Mouse (Mus musculus) MEL (cell line): ENCODE measurements around the gene Myd88. TPM values are rescaled to one million over a fixed set of nuclear protein-coding genes. Genes with fewer than 3 reads are reported as not detected.

Experiments used
- DNase-seq: peaks from one replicate; pipeline ENCODE4 v3.0.0; 2011; ENCODE audit warnings: low read depth, low spot score
- H3K27ac ChIP-seq: 2 replicates; pipeline ENCODE4 v1.5.1; 2012; ENCODE audit warnings: low read depth, mild to moderate bottlenecking, control low read depth, low read length, moderate library complexity; ENCODE audit not compliant: control insufficient read depth
- H3K27me3 ChIP-seq, 2 experiments: fragments of 150-350 bp in 1 of 2; sonication (generic) in 1 of 2; 2 replicates each; pipeline ENCODE4 v1.6.1; 2012; ENCODE audit warnings: low read length in 2 of 2, mild to moderate bottlenecking in 2 of 2, improper control_type of control experiment in 1 of 2, moderate library complexity in 1 of 2; ENCODE audit not compliant: insufficient read depth in 2 of 2, control insufficient read depth in 1 of 2
- H3K36me3 ChIP-seq, 2 experiments: 2 replicates each; pipeline ENCODE4 v1.6.1; 2012 to 2014; ENCODE audit warnings: low read length in 2 of 2, improper control_type of control experiment in 1 of 2, inconsistent platforms in 1 of 2, mild to moderate bottlenecking in 1 of 2; ENCODE audit not compliant: insufficient read depth in 2 of 2, control insufficient read depth in 1 of 2
- H3K4me1 ChIP-seq, 2 experiments: fragments of 150-350 bp in 1 of 2; sonication (generic) in 1 of 2; 2 replicates each; pipeline ENCODE4 v1.6.1; 2012; ENCODE audit warnings: low read length in 2 of 2, improper control_type of control experiment in 1 of 2, mild to moderate bottlenecking in 1 of 2; ENCODE audit not compliant: insufficient read depth in 2 of 2, control insufficient read depth in 1 of 2
- H3K4me3 ChIP-seq, 2 experiments: fragments of 150-350 bp in 1 of 2; sonication (generic) in 1 of 2; 2 replicates each; pipeline ENCODE4 v1.5.1; 2012; ENCODE audit warnings: low read depth in 2 of 2, low read length in 2 of 2, mild to moderate bottlenecking in 2 of 2, moderate library complexity in 2 of 2, control low read depth in 1 of 2, improper control_type of control experiment in 1 of 2; ENCODE audit not compliant: control insufficient read depth in 1 of 2, insufficient read depth in 1 of 2
- H3K79me2 ChIP-seq: 2 replicates; pipeline ENCODE4 v1.6.1; 2012; ENCODE audit warnings: mild to moderate bottlenecking, low read length, moderate library complexity; ENCODE audit not compliant: control insufficient read depth, poor library complexity, insufficient read depth
- H3K9ac ChIP-seq: 2 replicates; pipeline ENCODE4 v1.6.1; 2012; ENCODE audit warnings: low read depth, mild to moderate bottlenecking, control low read depth, low read length, moderate library complexity; ENCODE audit not compliant: control insufficient read depth, poor library complexity, severe bottlenecking
- H3K9me3 ChIP-seq: fragments of 150-350 bp; sonication (generic); replicated peaks from 2 replicates; pipeline ENCODE4 v1.6.1; 2012; ENCODE audit warnings: mild to moderate bottlenecking, low read length, improper control_type of control experiment, moderate library complexity; ENCODE audit not compliant: insufficient read depth
- BHLHE40 ChIP-seq: IDR thresholded peaks from 2 replicates; pipeline ENCODE4 v1.6.1; 2012; ENCODE audit warnings: low read depth, mild to moderate bottlenecking, inconsistent platforms, low read length, improper control_type of control experiment, borderline replicate concordance
- CHD1 ChIP-seq: IDR thresholded peaks from 2 replicates; pipeline ENCODE4 v1.6.1; 2012; ENCODE audit warnings: low read depth, mild to moderate bottlenecking, inconsistent platforms, low read length, improper control_type of control experiment
- CTCF ChIP-seq, 3 experiments: IDR thresholded peaks in 2 of 3; conservative IDR thresholded peaks in 1 of 3; 2 replicates each; pipeline ENCODE4 v1.5.1; 2011 to 2012; ENCODE audit warnings: low read length in 3 of 3, low read depth in 2 of 3, mild to moderate bottlenecking in 2 of 3, improper control_type of control experiment in 1 of 3, inconsistent platforms in 1 of 3, mixed read lengths in 1 of 3, moderate library complexity in 1 of 3; ENCODE audit not compliant: control insufficient read depth in 1 of 3, insufficient read depth in 1 of 3, poor library complexity in 1 of 3, severe bottlenecking in 1 of 3
- E2F4 ChIP-seq: IDR thresholded peaks from 2 replicates; pipeline ENCODE4 v1.6.1; 2011; ENCODE audit warnings: low read depth, low read length, improper control_type of control experiment, borderline replicate concordance
- ELF1 ChIP-seq: IDR thresholded peaks from 2 replicates; pipeline ENCODE4 v1.6.1; 2014; ENCODE audit warnings: low read depth, mild to moderate bottlenecking, inconsistent platforms, low read length, improper control_type of control experiment, moderate library complexity
- EP300 ChIP-seq, 2 experiments: IDR thresholded peaks; 2 replicates each; pipeline ENCODE4 v1.6.1; 2011; ENCODE audit warnings: improper control_type of control experiment in 2 of 2, low read length in 2 of 2, low read depth in 1 of 2, mild to moderate bottlenecking in 1 of 2
- ETS1 ChIP-seq: IDR thresholded peaks from 2 replicates; pipeline ENCODE4 v1.6.1; 2012; ENCODE audit warnings: low read depth, mild to moderate bottlenecking, inconsistent platforms, low read length, improper control_type of control experiment, moderate library complexity
- GABPA ChIP-seq: IDR thresholded peaks from 2 replicates; pipeline ENCODE4 v1.6.1; 2012; ENCODE audit warnings: low read depth, mild to moderate bottlenecking, inconsistent platforms, low read length, improper control_type of control experiment, moderate library complexity
- HCFC1 ChIP-seq: IDR thresholded peaks from 2 replicates; pipeline ENCODE4 v1.6.1; 2012; ENCODE audit warnings: low read depth, mild to moderate bottlenecking, inconsistent platforms, low read length, improper control_type of control experiment, moderate library complexity
- JUND ChIP-seq: IDR thresholded peaks from 2 replicates; pipeline ENCODE4 v1.6.1; 2011; ENCODE audit warnings: low read depth, mild to moderate bottlenecking, improper control_type of control experiment, low read length
- MAFK ChIP-seq: IDR thresholded peaks from 2 replicates; pipeline ENCODE4 v1.6.1; 2011; ENCODE audit warnings: low read depth, mild to moderate bottlenecking, low read length, improper control_type of control experiment, borderline replicate concordance
- MAX ChIP-seq: IDR thresholded peaks from 2 replicates; pipeline ENCODE4 v1.6.1; 2011; ENCODE audit warnings: low read length, improper control_type of control experiment
- MAZ ChIP-seq: IDR thresholded peaks from 2 replicates; pipeline ENCODE4 v1.6.1; 2012; ENCODE audit warnings: low read depth, mild to moderate bottlenecking, inconsistent platforms, low read length, improper control_type of control experiment
- MEF2A ChIP-seq: IDR thresholded peaks from 2 replicates; pipeline ENCODE4 v1.6.1; 2014; ENCODE audit warnings: low read depth, mild to moderate bottlenecking, inconsistent platforms, low read length, improper control_type of control experiment; ENCODE audit not compliant: poor library complexity, insufficient replicate concordance, severe bottlenecking; ENCODE audit errors: extremely low read depth
- MXI1 ChIP-seq: IDR thresholded peaks from 2 replicates; pipeline ENCODE4 v1.6.1; 2011; ENCODE audit warnings: mild to moderate bottlenecking, low read depth, low read length, improper control_type of control experiment
- MYC ChIP-seq: IDR thresholded peaks from 2 replicates; pipeline ENCODE4 v1.6.1; 2011; ENCODE audit warnings: low read depth, mild to moderate bottlenecking, low read length, improper control_type of control experiment, moderate library complexity
- NELFE ChIP-seq: IDR thresholded peaks from 2 replicates; pipeline ENCODE4 v1.6.1; 2011; ENCODE audit warnings: low read depth, low read length, improper control_type of control experiment
- POLR2AphosphoS2 ChIP-seq: IDR thresholded peaks from 2 replicates; pipeline ENCODE4 v1.6.1; 2011; ENCODE audit warnings: low read length, improper control_type of control experiment
- POLR2AphosphoS5 ChIP-seq: IDR thresholded peaks from 2 replicates; pipeline ENCODE4 v1.6.1; 2012; ENCODE audit warnings: low read depth, borderline replicate concordance, mild to moderate bottlenecking, inconsistent platforms, low read length, moderate library complexity, mixed read lengths
- RAD21 ChIP-seq: IDR thresholded peaks from 2 replicates; pipeline ENCODE4 v1.6.1; 2011; ENCODE audit warnings: mild to moderate bottlenecking, low read depth, low read length, improper control_type of control experiment
- TAL1 ChIP-seq: IDR thresholded peaks from 2 replicates; pipeline ENCODE4 v1.6.1; 2012; ENCODE audit warnings: mild to moderate bottlenecking, inconsistent platforms, low read length, moderate library complexity, mixed read lengths
- TBP ChIP-seq: IDR thresholded peaks from 2 replicates; pipeline ENCODE4 v1.8.0; 2011; ENCODE audit warnings: low read depth, low read length, improper control_type of control experiment
- USF1 ChIP-seq: IDR thresholded peaks from 2 replicates; pipeline ENCODE4 v1.6.1; 2014; ENCODE audit warnings: low read depth, mild to moderate bottlenecking, inconsistent platforms, low read length, improper control_type of control experiment, moderate library complexity
- USF2 ChIP-seq, 2 experiments: IDR thresholded peaks; 2 replicates each; pipeline ENCODE4 v1.6.1; 2011 to 2012; ENCODE audit warnings: improper control_type of control experiment in 2 of 2, low read length in 2 of 2, borderline replicate concordance in 1 of 2, inconsistent platforms in 1 of 2, low read depth in 1 of 2, mild to moderate bottlenecking in 1 of 2; ENCODE audit not compliant: insufficient read depth in 1 of 2
- ZC3H11A ChIP-seq: IDR thresholded peaks from 2 replicates; pipeline ENCODE4 v1.6.1; 2012; ENCODE audit warnings: low read depth, mild to moderate bottlenecking, inconsistent platforms, low read length, improper control_type of control experiment
- ZKSCAN1 ChIP-seq: IDR thresholded peaks from 2 replicates; pipeline ENCODE4 v1.6.1; 2012; ENCODE audit warnings: low read depth, mild to moderate bottlenecking, inconsistent platforms, low read length, improper control_type of control experiment, moderate library complexity
- polyA plus RNA-seq, 2 experiments: library from polyadenylated mRNA; stranded (reverse) in 1 of 2; unstranded in 1 of 2; fragments of >175 nt in 1 of 2; fragments of >200 nt in 1 of 2; gene quantifications; 2 replicates each; pipeline versions ENCODE4 v1.2.1 to v1.2.4; 2012; ENCODE audit warnings: low replicate concordance in 2 of 2, low read depth in 1 of 2; ENCODE audit not compliant: insufficient read length in 2 of 2, insufficient read depth in 1 of 2, missing spikeins in 1 of 2
- total RNA-seq: library from RNA; depleted of rRNA; stranded (reverse); fragments of 300-350 nt; gene quantifications from 2 replicates; pipeline ENCODE4 v1.2.3, GENCODE M21; 2012

Gene Myd88
- total and polyA plus RNA-seq, 3 experiments: 20.7 to 39.7 TPM; not detected in 1

DNA sequence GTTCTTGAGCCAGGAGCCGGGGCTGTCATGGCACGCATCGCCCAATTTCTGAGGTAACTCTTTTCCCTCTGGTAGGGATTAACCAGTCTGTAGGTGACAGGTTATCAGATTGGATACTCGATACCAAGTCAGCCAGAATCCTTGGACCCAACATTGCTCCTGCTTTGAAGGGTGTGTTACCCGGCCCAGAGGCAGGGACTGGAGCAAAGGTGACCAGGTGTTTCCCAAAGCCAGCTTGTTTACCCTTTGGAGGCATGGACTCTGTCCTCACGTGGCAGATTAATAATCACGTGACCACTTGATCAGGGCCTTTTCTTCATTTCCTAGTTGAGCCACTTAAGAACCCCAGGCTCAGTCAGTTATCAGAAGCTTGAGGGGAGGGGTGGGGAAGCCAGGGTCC lies 1.5 kb upstream of the Myd88 start:
- TF ChIP-seq MYC (no peak), CTCF (IDR thresholded peaks at IDR 0.05 in 2 of 3, conservative IDR thresholded peaks at IDR 0.05 in 1 of 3; ENCODE audit: control insufficient read depth in 1 of 3, insufficient read depth in 1 of 3, low read depth in 2 of 3, low read length in 3 of 3, poor library complexity in 1 of 3, severe bottlenecking in 1 of 3) (no peak), TAL1 (no peak), ELF1 (no peak), MXI1 (no peak), ETS1 (no peak), MEF2A (no peak), BHLHE40 (no peak), USF2 (IDR thresholded peaks at IDR 0.05; ENCODE audit: borderline replicate concordance in 1 of 2, insufficient read depth in 1 of 2, low read depth in 1 of 2, low read length in 2 of 2) (no peak), ZKSCAN1 (no peak), HCFC1 (no peak), MAX (no peak), POLR2AphosphoS2 (no peak), RAD21 (no peak), ZC3H11A (no peak), NELFE (no peak), TBP (no peak), POLR2AphosphoS5 (no peak), JUND (no peak), CHD1 (no peak)
- no peak for DNase-seq
- H3K27me3 ChIP-seq: no peaks in the 10 kb centered on the region
- no peak overlapping the region for H3K9ac ChIP-seq
- H3K36me3 ChIP-seq: peaks cover 0 to 2% of the 10 kb centered on the region in 2 experiments; a peak in 2 of 4 replicates
- H3K27ac ChIP-seq: no peak overlapping the region
- no peak overlapping the region for H3K4me3 ChIP-seq
- H3K79me2 ChIP-seq: peaks cover 9% of the 10 kb centered on the region
- H3K9me3 ChIP-seq: no peaks in the 10 kb centered on the region
- peaks cover 0 to 8% of the 10 kb centered on the region in 2 experiments; a peak in 3 of 4 replicates for H3K4me1 ChIP-seq

GRCm38 (mm10) chr9:119340212-119340580 lies 1.0 kb downstream of the Myd88 start:
- Histone ChIP-seq H3K27ac (peak overlapping the region; percentile 85), H3K4me3 (peak overlapping the region; percentile 77 to 92)
- TF ChIP-seq MAZ: no peak
- TF ChIP-seq RAD21: no peak
- TF ChIP-seq NELFE: no peak
- TF ChIP-seq ETS1: no peak
- no peak for TF ChIP-seq USF1
- TF ChIP-seq POLR2AphosphoS2: no peak
- no peak for TF ChIP-seq E2F4
- TF ChIP-seq GABPA: no peak
- TF ChIP-seq MAX: no peak; the same call in 1 of the 2 replicates
- TF ChIP-seq MAFK: no peak
- no peak for TF ChIP-seq EP300 (IDR thresholded peaks at IDR 0.05; ENCODE audit: low read depth in 1 of 2, low read length in 2 of 2)
- TF ChIP-seq, all 39 proteins: peak for 0
- peaks cover 0 to 8% of the 10 kb centered on the region in 2 experiments; a peak in 3 of 4 replicates for H3K4me1 ChIP-seq
- H3K79me2 ChIP-seq: peaks cover 9% of the 10 kb centered on the region
- no peak for DNase-seq
- H3K9me3 ChIP-seq: no peaks in the 10 kb centered on the region
- H3K36me3 ChIP-seq: peaks cover 0 to 2% of the 10 kb centered on the region in 2 experiments; a peak in 1 of 4 replicates
- peak overlapping the region; percentile 92 for H3K9ac ChIP-seq
- no peaks in the 10 kb centered on the region for H3K27me3 ChIP-seq
